Mouse (Mus musculus) liver, adult 2 months (tissue): ENCODE data around the gene Negr1.

Source experiments
- CTCF ChIP-seq: fragments of 200-500 bp; IDR thresholded peaks from 2 replicates; pipeline ENCODE4 v1.5.1; 2011; ENCODE audit warnings: low read depth, low read length, control low read depth
- POLR2A ChIP-seq: fragments of 200-500 bp; IDR thresholded peaks from 2 replicates; pipeline ENCODE4 v1.6.1; 2011; ENCODE audit warnings: low read length, control low read depth; ENCODE audit not compliant: insufficient read depth; ENCODE audit errors: extremely low read depth

GRCm38 (mm10) chr3:156968764-156969163 is 407.2 kb downstream of the Negr1 start:
- TF ChIP-seq CTCF (no peak), POLR2A (no peak)
